Mouse (Mus musculus) hindbrain, embryonic 13.5 days (tissue): Measurements from ENCODE around the gene Rsph1. TPM values are rescaled to one million over a fixed set of nuclear protein-coding genes. Genes with fewer than 3 reads are reported as not detected.

Source experiments
- ATAC-seq: fragments of 200-750 bp; cut with Nextera tagmentation; 2 replicates; pipeline ENCODE4 v1.8.0; 2017; ENCODE audit warnings: moderate TSS enrichment; ENCODE audit not compliant: low FRiP score
- H3K27ac ChIP-seq: fragments of 300-500 bp; sonication (generic); 2 replicates; pipeline ENCODE4 v1.5.1; 2015; ENCODE audit warnings: inconsistent platforms, mild to moderate bottlenecking, moderate library complexity
- H3K27me3 ChIP-seq: fragments of 300-500 bp; sonication (generic); 2 replicates; pipeline ENCODE4 v1.6.1; 2015; ENCODE audit warnings: mild to moderate bottlenecking, inconsistent platforms
- H3K36me3 ChIP-seq: fragments of 300-500 bp; sonication (generic); 2 replicates; pipeline ENCODE4 v1.6.1; 2015; ENCODE audit warnings: mild to moderate bottlenecking, inconsistent platforms
- H3K4me1 ChIP-seq: fragments of 300-500 bp; sonication (generic); replicated peaks from 2 replicates; pipeline ENCODE4 v1.6.1; 2015; ENCODE audit warnings: inconsistent platforms
- H3K4me2 ChIP-seq: fragments of 300-500 bp; sonication (generic); 2 replicates; pipeline ENCODE4 v1.6.1; 2015; ENCODE audit warnings: inconsistent platforms, mild to moderate bottlenecking, moderate library complexity
- H3K4me3 ChIP-seq: fragments of 300-500 bp; sonication (generic); 2 replicates; pipeline ENCODE4 v1.5.1; 2015; ENCODE audit warnings: mild to moderate bottlenecking, inconsistent platforms
- H3K9ac ChIP-seq: fragments of 300-500 bp; sonication (generic); 2 replicates; pipeline ENCODE4 v1.6.1; 2015; ENCODE audit warnings: mild to moderate bottlenecking, inconsistent platforms
- H3K9me3 ChIP-seq: fragments of 300-500 bp; sonication (generic); 2 replicates; pipeline ENCODE4 v1.6.1; 2016; ENCODE audit warnings: inconsistent platforms
- WGBS: fragments of 180-500 bp; shearing (Covaris S2); methylation state at CpG from one replicate; pipeline ENCODE4 v1.1.7; 2015; 5-methylcytosine and 5-hydroxymethylcytosine counted together
- polyA plus RNA-seq: library from polyadenylated mRNA; unstranded; fragments of >200 nt; fragmentation: Nextera tagmentation; extraction: Ambion mirVana; gene quantifications from 2 replicates; pipeline ENCODE4 v1.2.1, GENCODE M21; 2015

Rsph1 gene
- polyA plus RNA-seq, 1 experiment from 2014 or later = 9.0 TPM

- Histone ChIP-seq H3K9ac (no peak overlapping the region), H3K9me3 (no peaks in the 10 kb centered on the region), H3K27me3 (no peaks in the 10 kb centered on the region), H3K4me1 (peaks cover 9% of the 10 kb centered on the region), H3K27ac (0 out of 2 replicates have a peak overlapping the region, but pooled peaks have one; percentile 8), H3K4me2 (no peak overlapping the region), H3K36me3 (no peaks in the 10 kb centered on the region), H3K4me3 (no peak overlapping the region)
- ATAC-seq = no peak
- WGBS = 48% methylated on average over 6 of the region's 6 CpGs
These were observed 45.4 kb downstream of the Rsph1 start for GRCm38 (mm10) chr17:31231780-31232179.

GRCm38 (mm10) chr17:31226931-31227330 lies 50.3 kb downstream of the Rsph1 start:
- Histone ChIP-seq H3K4me2 (no peak overlapping the region), H3K4me3 (no peak overlapping the region), H3K27me3 (no peaks in the 10 kb centered on the region), H3K36me3 (no peaks in the 10 kb centered on the region), H3K4me1 (peaks cover 4% of the 10 kb centered on the region), H3K9me3 (no peaks in the 10 kb centered on the region), H3K27ac (no peak overlapping the region), H3K9ac (no peak overlapping the region)
- no peak for ATAC-seq
- 86% methylated on average over 7 of the region's 7 CpGs for WGBS

GRCm38 (mm10) chr17:31226368-31226767 lies 50.8 kb downstream of the Rsph1 start:
- no peaks in the 10 kb centered on the region for H3K4me1 ChIP-seq
- H3K27me3 ChIP-seq = no peaks in the 10 kb centered on the region
- H3K4me2 ChIP-seq = no peak overlapping the region
- H3K9me3 ChIP-seq = no peaks in the 10 kb centered on the region
- no peak for ATAC-seq
- no peak overlapping the region for H3K4me3 ChIP-seq
- WGBS = 69% methylated on average over 3 of the region's 3 CpGs
- H3K27ac ChIP-seq = no peak overlapping the region
- no peak overlapping the region for H3K9ac ChIP-seq
- H3K36me3 ChIP-seq = no peaks in the 10 kb centered on the region

GRCm38 (mm10) chr17:31224591-31224990 lies 52.6 kb downstream of the Rsph1 start:
- no peak for ATAC-seq
- no peaks in the 10 kb centered on the region for H3K4me1 ChIP-seq
- WGBS = 85% methylated on average over 8 of the region's 8 CpGs
- no peak overlapping the region for H3K4me2 ChIP-seq
- no peak overlapping the region for H3K9ac ChIP-seq
- no peaks in the 10 kb centered on the region for H3K27me3 ChIP-seq
- H3K36me3 ChIP-seq = no peaks in the 10 kb centered on the region
- no peaks in the 10 kb centered on the region for H3K9me3 ChIP-seq
- H3K27ac ChIP-seq = no peak overlapping the region
- no peak overlapping the region for H3K4me3 ChIP-seq

GRCm38 (mm10) chr17:31223835-31224234 lies 53.3 kb downstream of the Rsph1 start:
- Histone ChIP-seq H3K9ac (no peak overlapping the region), H3K27me3 (no peaks in the 10 kb centered on the region), H3K9me3 (no peaks in the 10 kb centered on the region), H3K36me3 (no peaks in the 10 kb centered on the region), H3K4me3 (no peak overlapping the region), H3K4me2 (no peak overlapping the region), H3K27ac (no peak overlapping the region), H3K4me1 (no peaks in the 10 kb centered on the region)
- no peak for ATAC-seq
- 77% methylated on average over 7 of the region's 7 CpGs for WGBS

GRCm38 (mm10) chr17:31222810-31223310 lies 54.3 kb downstream of the Rsph1 start:
- no peak overlapping the region for H3K4me2 ChIP-seq
- no peaks in the 10 kb centered on the region for H3K27me3 ChIP-seq
- no peak overlapping the region for H3K4me3 ChIP-seq
- H3K4me1 ChIP-seq = no peaks in the 10 kb centered on the region
- no peak overlapping the region for H3K9ac ChIP-seq
- H3K27ac ChIP-seq = no peak overlapping the region
- H3K9me3 ChIP-seq = no peaks in the 10 kb centered on the region
- H3K36me3 ChIP-seq = no peaks in the 10 kb centered on the region
- WGBS = 79% methylated on average over 4 of the region's 4 CpGs
- ATAC-seq = no peak

- H3K27ac ChIP-seq = no peak overlapping the region
- WGBS = 47% methylated on average over 5 of the region's 5 CpGs
- no peak overlapping the region for H3K4me3 ChIP-seq
- H3K4me1 ChIP-seq = no peaks in the 10 kb centered on the region
- no peak overlapping the region for H3K4me2 ChIP-seq
- no peak overlapping the region for H3K9ac ChIP-seq
- ATAC-seq = no peak
- H3K36me3 ChIP-seq = no peaks in the 10 kb centered on the region
- H3K9me3 ChIP-seq = no peaks in the 10 kb centered on the region
- no peaks in the 10 kb centered on the region for H3K27me3 ChIP-seq
These were observed 60.9 kb downstream of the Rsph1 start for GRCm38 (mm10) chr17:31216068-31216955.

GRCm38 (mm10) chr17:31211881-31212280 lies 65.3 kb downstream of the Rsph1 start:
- no peak overlapping the region for H3K4me2 ChIP-seq
- H3K4me3 ChIP-seq = no peak overlapping the region
- no peaks in the 10 kb centered on the region for H3K36me3 ChIP-seq
- 91% methylated on average over 6 of the region's 6 CpGs for WGBS
- H3K9me3 ChIP-seq = no peaks in the 10 kb centered on the region
- no peak overlapping the region for H3K27ac ChIP-seq
- ATAC-seq = no peak
- no peaks in the 10 kb centered on the region for H3K4me1 ChIP-seq
- H3K27me3 ChIP-seq = no peaks in the 10 kb centered on the region
- no peak overlapping the region for H3K9ac ChIP-seq

GRCm38 (mm10) chr17:31210299-31210698 lies 66.9 kb downstream of the Rsph1 start:
- Histone ChIP-seq H3K27ac (no peak overlapping the region), H3K4me1 (no peaks in the 10 kb centered on the region), H3K9ac (no peak overlapping the region), H3K4me3 (no peak overlapping the region), H3K27me3 (no peaks in the 10 kb centered on the region), H3K36me3 (no peaks in the 10 kb centered on the region), H3K4me2 (no peak overlapping the region), H3K9me3 (no peaks in the 10 kb centered on the region)
- ATAC-seq = no peak
- 91% methylated on average over 7 of the region's 7 CpGs for WGBS

GRCm38 (mm10) chr17:31209376-31209930 lies 67.7 kb downstream of the Rsph1 start:
- Histone ChIP-seq H3K9me3 (no peaks in the 10 kb centered on the region), H3K4me2 (no peak overlapping the region), H3K27ac (no peak overlapping the region), H3K36me3 (no peaks in the 10 kb centered on the region), H3K4me1 (no peaks in the 10 kb centered on the region), H3K4me3 (no peak overlapping the region), H3K27me3 (no peaks in the 10 kb centered on the region), H3K9ac (no peak overlapping the region)
- ATAC-seq = no peak
- 94% methylated on average over 11 of the region's 11 CpGs for WGBS

GRCm38 (mm10) chr17:31208654-31209053 lies 68.5 kb downstream of the Rsph1 start:
- 94% methylated on average over 8 of the region's 8 CpGs for WGBS
- Histone ChIP-seq H3K4me3 (no peak overlapping the region), H3K27me3 (no peaks in the 10 kb centered on the region), H3K4me2 (no peak overlapping the region), H3K9me3 (no peaks in the 10 kb centered on the region), H3K36me3 (no peaks in the 10 kb centered on the region), H3K4me1 (no peaks in the 10 kb centered on the region), H3K27ac (no peak overlapping the region), H3K9ac (no peak overlapping the region)
- no peak for ATAC-seq

- no peaks in the 10 kb centered on the region for H3K4me1 ChIP-seq
- no peak within 1 kb of the TSS for H3K27ac ChIP-seq
- H3K9me3 ChIP-seq = no peaks in the 10 kb centered on the region
- H3K4me3 ChIP-seq = no peak within 1 kb of the TSS
- H3K4me2 ChIP-seq = no peak within 1 kb of the TSS
- no peak for ATAC-seq
- H3K27me3 ChIP-seq = no peaks in the 10 kb centered on the region
- 81% methylated on average over 12 of the region's 12 CpGs for WGBS
- H3K9ac ChIP-seq = no peak within 1 kb of the TSS
- no peaks in the 10 kb centered on the region for H3K36me3 ChIP-seq
These were observed 69.3 kb downstream of the Rsph1 start, which contains the start of gene Ubash3a for GRCm38 (mm10) chr17:31207771-31208334. Gene Ubash3a, plus strand, starts transcription at chr17:31207873.
